Mouse (Mus musculus) megakaryocyte, embryonic 14.5 days (primary cell): ENCODE results near the gene Olfr159.

Experiments used
- FLI1 ChIP-seq: IDR thresholded peaks from 2 replicates; pipeline ENCODE4 v1.6.1; 2012; ENCODE audit warnings: low read length, inconsistent platforms, mixed read lengths
- GATA1 ChIP-seq: IDR thresholded peaks from 3 replicates; pipeline ENCODE4 v1.6.1; 2012; ENCODE audit warnings: mixed read lengths, low read length, inconsistent platforms, borderline replicate concordance

GRCm38 (mm10) chr4:43759571-43760418 lies 11.0 kb downstream of the Olfr159 start:
- TF ChIP-seq GATA1 (no peak), FLI1 (no peak)
